In genomic region chr15:100112309-100112966, GRCm38 (mm10) we compare ENCODE assay signal across 13 mouse cellular contexts.
DNase-seq lines count a peak whose midpoint lies in the region; ATAC-seq and TF ChIP-seq lines count a peak whose summit lies in the region.
"Had no signal": no experiment of that assay in that cellular context is flagged by ENCODE, and none has a peak within 500 bp of the region (broad histone marks: within the 10 kb centered on the region; RNA-seq: fewer than 3 reads in every experiment).

No protein-coding gene starts in this region.

- no peak overlapping the region for H3K4me3 ChIP-seq in midbrain, embryonic 10.5 days
- no peak overlapping the region for H3K4me3 ChIP-seq in midbrain, postnatal 0 days (ENCODE audit: low read depth, low read length)
- H3K4me3 ChIP-seq in liver, embryonic 13.5 days (replicated peaks), result no peak overlapping the region
- H3K4me3 ChIP-seq in stomach, postnatal 0 days (ENCODE audit: low read depth, low read length), result no peak overlapping the region
- H3K4me3 ChIP-seq: embryonic facial prominence, embryonic 12.5 days had no signal

- H3K4me2 ChIP-seq in midbrain, postnatal 0 days (ENCODE audit: low read depth, low read length, poor library complexity, severe bottlenecking), result no peak overlapping the region
- no peak overlapping the region for H3K4me2 ChIP-seq in liver, embryonic 13.5 days
- 0 out of 2 replicates have a peak overlapping the region, but pooled peaks have one; percentile 9 for H3K4me2 ChIP-seq in stomach, postnatal 0 days (replicated peaks; ENCODE audit: low read depth)
- H3K4me2 ChIP-seq: embryonic facial prominence, embryonic 12.5 days; heart, embryonic 11.5 days had no signal

- no peak overlapping the region for H3K9ac ChIP-seq in midbrain, postnatal 0 days (replicated peaks; ENCODE audit: low read length, poor library complexity, severe bottlenecking)
- H3K9ac ChIP-seq in liver, embryonic 13.5 days, result no peak overlapping the region
- H3K9ac ChIP-seq in stomach, postnatal 0 days (ENCODE audit: low read length), result no peak overlapping the region
- H3K9ac ChIP-seq: embryonic facial prominence, embryonic 12.5 days had no signal

- TF ChIP-seq EP300 in stomach, postnatal 0 days (optimal IDR thresholded peaks at IDR 0.05), result no peak

- peaks cover 34% of the 10 kb centered on the region for H3K4me1 ChIP-seq in midbrain, embryonic 10.5 days
- no peaks in the 10 kb centered on the region for H3K4me1 ChIP-seq in midbrain, postnatal 0 days (ENCODE audit: insufficient read depth, low read length)
- H3K4me1 ChIP-seq in liver, embryonic 13.5 days (replicated peaks), result peaks cover 43% of the 10 kb centered on the region
- H3K4me1 ChIP-seq in stomach, postnatal 0 days (replicated peaks; ENCODE audit: control insufficient read depth, insufficient read depth), result peaks cover 10% of the 10 kb centered on the region

- H3K36me3 ChIP-seq in midbrain, embryonic 10.5 days, result peaks cover 17% of the 10 kb centered on the region
- H3K36me3 ChIP-seq in midbrain, postnatal 0 days (ENCODE audit: insufficient read depth, low read length), result peaks cover 3% of the 10 kb centered on the region; the same call in 1 of the 2 replicates
- H3K36me3 ChIP-seq in liver, embryonic 13.5 days, result 0 out of 2 replicates have a peak, but pooled peaks cover 3% of the 10 kb centered on the region
- H3K36me3 ChIP-seq in stomach, postnatal 0 days (ENCODE audit: control insufficient read depth, insufficient read depth, low read length), result peaks cover 3% of the 10 kb centered on the region; the same call in 1 of the 2 replicates

- no peak for ATAC-seq in midbrain, postnatal 0 days (ENCODE audit: low FRiP score)
- peak; percentile 38; the same call in 1 of the 2 replicates for ATAC-seq in liver, embryonic 13.5 days (ENCODE audit: low read depth)
- ATAC-seq in stomach, postnatal 0 days (ENCODE audit: low FRiP score, low TSS enrichment), result peak; percentile 89
- ATAC-seq: CD4-positive, CD25-positive, alpha-beta regulatory T cell, adult 4 months had no signal

- peaks cover 10% of the 10 kb centered on the region; the same call in 1 of the 2 replicates for H3K27me3 ChIP-seq in midbrain, embryonic 10.5 days (ENCODE audit: low read depth, poor library complexity, severe bottlenecking)
- H3K27me3 ChIP-seq in midbrain, postnatal 0 days (ENCODE audit: insufficient read depth, low read length), result no peaks in the 10 kb centered on the region
- H3K27me3 ChIP-seq in liver, embryonic 13.5 days, result no peaks in the 10 kb centered on the region
- no peaks in the 10 kb centered on the region for H3K27me3 ChIP-seq in stomach, postnatal 0 days (ENCODE audit: control insufficient read depth, insufficient read depth, low read length)
- H3K27me3 ChIP-seq: embryonic facial prominence, embryonic 12.5 days had no signal

- peak overlapping the region; percentile 6; the same call in 1 of the 2 replicates for H3K27ac ChIP-seq in midbrain, embryonic 10.5 days (replicated peaks)
- no peak overlapping the region for H3K27ac ChIP-seq in midbrain, postnatal 0 days (ENCODE audit: low read depth, low read length)
- H3K27ac ChIP-seq in liver, embryonic 13.5 days, result peak overlapping the region; percentile 45
- peak overlapping the region; percentile 79 for H3K27ac ChIP-seq in stomach, postnatal 0 days (replicated peaks)
- H3K27ac ChIP-seq: embryonic facial prominence, embryonic 12.5 days had no signal

- 89% methylated on average over 9 of the region's 9 CpGs for WGBS in midbrain, embryonic 10.5 days
- WGBS in midbrain, postnatal 0 days, result 85% methylated on average over 9 of the region's 9 CpGs
- whole genome bisulfite sequencing in liver, embryonic 13.5 days (ENCODE audit: insufficient replicate concordance), result 66% methylated on average over 9 of the region's 9 CpGs
- 43% methylated on average over 9 of the region's 9 CpGs for WGBS in stomach, postnatal 0 days

- H3K9me3 ChIP-seq in midbrain, embryonic 10.5 days (replicated peaks), result no peaks in the 10 kb centered on the region
- no peaks in the 10 kb centered on the region for H3K9me3 ChIP-seq in midbrain, postnatal 0 days (ENCODE audit: low read length)
- H3K9me3 ChIP-seq in liver, embryonic 13.5 days (replicated peaks), result no peaks in the 10 kb centered on the region
- H3K9me3 ChIP-seq in stomach, postnatal 0 days (ENCODE audit: control insufficient read depth, low read length), result no peaks in the 10 kb centered on the region
- H3K9me3 ChIP-seq: embryonic facial prominence, embryonic 12.5 days had no signal

- TF ChIP-seq CTCF in midbrain, postnatal 0 days (IDR thresholded peaks at IDR 0.05), result no peak
- no peak for TF ChIP-seq CTCF in stomach, postnatal 0 days (IDR thresholded peaks at IDR 0.05; ENCODE audit: low read depth)

- DNase-seq in kidney, adult 18-20 months, result peak; percentile 20
- no peak for DNase-seq in kidney, adult 11 months
- DNase-seq in midbrain, embryonic 10.5 days (ENCODE audit: low spot score), result no peak
- DNase-seq in midbrain, postnatal 0 days (ENCODE audit: low spot score), result no peak
- DNase-seq in liver, embryonic 13.5 days, result no peak
- peak; percentile 62 for DNase-seq in stomach, postnatal 0 days (ENCODE audit: low spot score)
- DNase-seq in gastrocnemius, postnatal 10 days, result no peak
- DNase-seq in layer of hippocampus, postnatal 25 days (ENCODE audit: extremely low spot score in 1 of 2, low spot score in 1 of 2), result no peak
- DNase-seq: layer of hippocampus, adult 9-11 months; lung, adult 2 months had no signal

Comparison
In these comparisons a context has a peak if more than half of its experiments do, and no peak if none do; other contexts are left out.
1. DNase-seq: peak in kidney, adult 18-20 months (single experiment) and stomach, postnatal 0 days (single experiment); none in kidney, adult 11 months (single experiment), midbrain, embryonic 10.5 days (single experiment), midbrain, postnatal 0 days (single experiment), liver, embryonic 13.5 days (single experiment), gastrocnemius, postnatal 10 days (single experiment) and layer of hippocampus, postnatal 25 days (0 of 2).